Mouse (Mus musculus) liver, embryonic 16.5 days (tissue): ENCODE data around the gene Gm10065. TPM values are rescaled to one million over a fixed set of nuclear protein-coding genes. Genes with fewer than 3 reads are reported as not detected.
A peak's percentile ranks its signal among the peaks of the same experiment; 100 is the strongest.

ENCODE experiments used
- ATAC-seq: fragments of 200-750 bp; cut with Nextera tagmentation; 2 replicates; pipeline ENCODE4 v1.8.0; 2017; ENCODE audit warnings: low read depth, mild to moderate bottlenecking, moderate number of reproducible peaks, moderate library complexity
- H3K27ac ChIP-seq: fragments of 300-500 bp; sonication (generic); 2 replicates; pipeline ENCODE4 v1.5.1; 2014; ENCODE audit warnings: mild to moderate bottlenecking, low read length
- H3K27me3 ChIP-seq: fragments of 300-500 bp; sonication (generic); 2 replicates; pipeline ENCODE4 v1.6.1; 2014; ENCODE audit warnings: low read depth, low read length, mixed read lengths; ENCODE audit not compliant: control insufficient read depth, insufficient read depth
- H3K36me3 ChIP-seq: fragments of 300-500 bp; sonication (generic); 2 replicates; pipeline ENCODE4 v1.6.1; 2014; ENCODE audit warnings: mild to moderate bottlenecking; ENCODE audit not compliant: control insufficient read depth, insufficient read depth
- H3K4me1 ChIP-seq: fragments of 300-500 bp; sonication (generic); 2 replicates; pipeline ENCODE4 v1.6.1; 2014; ENCODE audit warnings: low read depth, low read length, mixed read lengths; ENCODE audit not compliant: control insufficient read depth
- H3K4me2 ChIP-seq: fragments of 300-500 bp; sonication (generic); 2 replicates; pipeline ENCODE4 v1.6.1; 2014; ENCODE audit warnings: low read depth, low read length, mixed read lengths
- H3K4me3 ChIP-seq: fragments of 300-500 bp; sonication (generic); 2 replicates; pipeline ENCODE4 v1.5.1; 2014; ENCODE audit warnings: low read depth, mild to moderate bottlenecking, low read length
- H3K9ac ChIP-seq: fragments of 300-500 bp; sonication (generic); 2 replicates; pipeline ENCODE4 v1.6.1; 2014; ENCODE audit warnings: low read depth, low read length
- H3K9me3 ChIP-seq: fragments of 300-500 bp; sonication (generic); replicated peaks from 2 replicates; pipeline ENCODE4 v1.6.1; 2016; ENCODE audit warnings: low read length; ENCODE audit not compliant: control insufficient read depth
- WGBS: fragments of 180-500 bp; shearing (Covaris S2); extraction: QIAGEN DNeasy Blood & Tissue Kit; methylation state at CpG from one replicate; pipeline ENCODE4 v1.1.7; 2014; ENCODE audit not compliant: insufficient replicate concordance; 5-methylcytosine and 5-hydroxymethylcytosine counted together
- microRNA counts: library from miRNA; unstranded; fragments of <30 nt; microRNA quantifications from one replicate; lab custom pipeline; 2016
- microRNA-seq: library from miRNA; unstranded; fragments of <30 nt; microRNA quantifications from one replicate; pipeline ENCODE4, GENCODE M21; 2016
- polyA plus RNA-seq: library from polyadenylated mRNA; unstranded; fragments of >200 nt; fragmentation: Nextera tagmentation; extraction: Ambion mirVana; gene quantifications from 2 replicates; pipeline ENCODE4 v1.2.1, GENCODE M21; 2015

The Gm10065 gene
- polyA plus RNA-seq, 1 experiment from 2014 or later: not detected

GRCm38 (mm10) chr13:21446796-21447195, 32.4 kb downstream of the Gm10065 start:
- WGBS: 78% methylated on average over 9 of the region's 9 CpGs
- Histone ChIP-seq H3K27me3 (no peaks in the 10 kb centered on the region), H3K27ac (no peak overlapping the region), H3K4me1 (peaks cover 4% of the 10 kb centered on the region), H3K4me3 (no peak overlapping the region), H3K9me3 (no peaks in the 10 kb centered on the region), H3K4me2 (no peak overlapping the region), H3K9ac (no peak overlapping the region), H3K36me3 (peaks cover 9% of the 10 kb centered on the region; the same call in 1 of the 2 replicates)
- no peak for ATAC-seq

GRCm38 (mm10) chr13:21441207-21441572, 38.1 kb downstream of the Gm10065 start:
- H3K9ac ChIP-seq: peak overlapping the region; percentile 73
- peaks cover 6% of the 10 kb centered on the region; the same call in 1 of the 2 replicates for H3K36me3 ChIP-seq
- peak overlapping the region; percentile 73 for H3K4me3 ChIP-seq
- 20% methylated on average over 10 of the region's 10 CpGs for WGBS
- peak overlapping the region; percentile 79 for H3K4me2 ChIP-seq
- no peaks in the 10 kb centered on the region for H3K9me3 ChIP-seq
- H3K4me1 ChIP-seq: peaks cover 8% of the 10 kb centered on the region
- ATAC-seq: 0 out of 2 replicates have a peak, but pooled peaks have one; percentile 4
- no peaks in the 10 kb centered on the region for H3K27me3 ChIP-seq
- peak overlapping the region; percentile 83 for H3K27ac ChIP-seq

GRCm38 (mm10) chr13:21440503-21441206, 38.6 kb downstream of the Gm10065 start, which contains the start of gene Pgbd1:
Gene Pgbd1, minus strand, starts transcription at chr13:21441058.
- WGBS: under 1% methylated on average over 32 of the region's 32 CpGs
- ATAC-seq: peak; percentile 81
- H3K9ac ChIP-seq: peak within 1 kb of the TSS; percentile 73
- H3K36me3 ChIP-seq: peaks cover 6% of the 10 kb centered on the region; the same call in 1 of the 2 replicates
- H3K4me3 ChIP-seq: peak within 1 kb of the TSS; percentile 73
- H3K27me3 ChIP-seq: no peaks in the 10 kb centered on the region
- H3K4me2 ChIP-seq: peak within 1 kb of the TSS; percentile 79
- H3K4me1 ChIP-seq: peaks cover 8% of the 10 kb centered on the region
- H3K9me3 ChIP-seq: no peaks in the 10 kb centered on the region
- H3K27ac ChIP-seq: peak within 1 kb of the TSS; percentile 83

GRCm38 (mm10) chr13:21435476-21435875, 43.8 kb downstream of the Gm10065 start:
- 70% methylated on average over 4 of the region's 4 CpGs for WGBS
- Histone ChIP-seq H3K4me2 (no peak overlapping the region), H3K4me1 (peaks cover 6% of the 10 kb centered on the region), H3K9ac (no peak overlapping the region), H3K27me3 (no peaks in the 10 kb centered on the region), H3K9me3 (no peaks in the 10 kb centered on the region), H3K4me3 (no peak overlapping the region), H3K27ac (no peak overlapping the region), H3K36me3 (no peaks in the 10 kb centered on the region)
- ATAC-seq: no peak

MicroRNAs within 50 kb of the gene (microRNA counts, 519-probe panel; counts per million panel counts)
- microRNA mmu-miR-1896 (lab: Ali Mortazavi, UCI): 2,929 counts per million, percentile 81 among the panel's probes with 10 or more counts

Small RNA genes within 50 kb of the gene (microRNA-seq; reads per million reads assigned to microRNA genes)
- gene Mir1896: not detected

Other genes starting within 250 kb of the Gm10065 start
- gene Gpx5, start 186.7 kb downstream of the Gm10065 start, polyA plus RNA-seq: not detected in 2 replicates
- not detected in 2 replicates for gene Gpx6, start 167.3 kb downstream of the Gm10065 start, polyA plus RNA-seq
- not detected in 2 replicates for gene Olfr1367, start 132.5 kb downstream of the Gm10065 start, polyA plus RNA-seq
- gene Zscan12, start 116.6 kb downstream of the Gm10065 start, polyA plus RNA-seq: 2.7 and 2.9 TPM in 2 replicates
- gene Zkscan3, start 76.7 kb downstream of the Gm10065 start, polyA plus RNA-seq: 28.9 and 30.2 TPM in 2 replicates
- gene Pgbd1, start 38.4 kb downstream of the Gm10065 start, polyA plus RNA-seq: 0.82 and 0.97 TPM in 2 replicates
- gene Zscan26, start 25.7 kb downstream of the Gm10065 start, polyA plus RNA-seq: 12.0 and 13.3 TPM in 2 replicates
- gene Nkapl, start 10.9 kb downstream of the Gm10065 start, polyA plus RNA-seq: 0.79 and 1.0 TPM in 2 replicates
- gene Zkscan4, start 534 bp downstream of the Gm10065 start, polyA plus RNA-seq: 0.44 TPM in 2 replicates
- gene AK157302, start 15.8 kb upstream of the Gm10065 start, polyA plus RNA-seq: 0.62 and 0.70 TPM in 2 replicates
- 4.7 and 5.5 TPM in 2 replicates for gene Gm11273, start 22.0 kb upstream of the Gm10065 start, polyA plus RNA-seq
- 1.0 and 1.2 TPM in 2 replicates for gene Zkscan8, start 51.7 kb upstream of the Gm10065 start, polyA plus RNA-seq
- gene Olfr1366, start 63.4 kb upstream of the Gm10065 start, polyA plus RNA-seq: 0.04 TPM in 1 of 2 replicates, not detected in the other
- gene Olfr1535, start 80.5 kb upstream of the Gm10065 start, polyA plus RNA-seq: not detected in 2 replicates
- gene Olfr1364, start 102.3 kb upstream of the Gm10065 start, polyA plus RNA-seq: not detected in 2 replicates
- not detected in 2 replicates for gene Olfr1362, start 134.6 kb upstream of the Gm10065 start, polyA plus RNA-seq
- not detected in 2 replicates for gene Olfr11, start 163.1 kb upstream of the Gm10065 start, polyA plus RNA-seq
- not detected in 2 replicates for gene Olfr1361, start 183.9 kb upstream of the Gm10065 start, polyA plus RNA-seq
- not detected in 2 replicates for gene Olfr1360, start 198.0 kb upstream of the Gm10065 start, polyA plus RNA-seq
- not detected in 2 replicates for gene Olfr1359, start 218.7 kb upstream of the Gm10065 start, polyA plus RNA-seq
- 3.5 and 6.2 TPM in 2 replicates for gene Hist1h2bl, start 236.7 kb upstream of the Gm10065 start, polyA plus RNA-seq
- 18.6 and 20.0 TPM in 2 replicates for gene Hist1h2ai, start 237.0 kb upstream of the Gm10065 start, polyA plus RNA-seq
- gene Hist1h3h, start 238.2 kb upstream of the Gm10065 start, polyA plus RNA-seq: 4.4 and 13.9 TPM in 2 replicates
- 5.9 and 9.8 TPM in 2 replicates for gene Hist1h2bm, start 242.6 kb upstream of the Gm10065 start, polyA plus RNA-seq